12 mouse cellular contexts compared by ENCODE assay signal in genomic region chr1:87142456-87142855, GRCm38 (mm10). TPM values are rescaled to one million over a fixed set of nuclear protein-coding genes. Genes with fewer than 3 reads are reported as not detected.
DNase-seq lines count a peak whose midpoint lies in the region; ATAC-seq lines count a peak whose summit lies in the region.
"Had no signal": no experiment of that assay in that cellular context is flagged by ENCODE, and none has a peak within 500 bp of the region (broad histone marks: within the 10 kb centered on the region; RNA-seq: fewer than 3 reads in every experiment).

No protein-coding gene starts in this region.

- H3K9ac ChIP-seq in hindbrain, embryonic 15.5 days, result no peak overlapping the region

- H3K4me1 ChIP-seq in hindbrain, embryonic 15.5 days (replicated peaks), result peaks cover 22% of the 10 kb centered on the region

- WGBS in hindbrain, embryonic 15.5 days, result 32% methylated on average over 9 of the region's 9 CpGs

- intact Hi-C loops in left cerebral cortex, postnatal 4 days (cut with DNase I), result no loop called here
- intact Hi-C loops in left cerebral cortex, postnatal 14 days (cut with DNase I), result no loop called here

- H3K9me3 ChIP-seq in hindbrain, embryonic 15.5 days, result no peaks in the 10 kb centered on the region

- DNase-seq in left cerebral cortex, postnatal 4 days, result peak; percentile 47
- no peak for DNase-seq in left cerebral cortex, adult 18-20 months (ENCODE audit: low spot score in 2 of 2)
- DNase-seq in adrenal gland, postnatal 10 days, result peak; percentile 79
- DNase-seq in skeletal muscle tissue, adult 2 months (ENCODE audit: low read depth, low spot score), result peak; percentile 32
- DNase-seq in left cerebral cortex, postnatal 14 days (ENCODE audit: low spot score in 2 of 2), result no peak
- DNase-seq in right cerebral cortex, postnatal 25 days, result no peak
- DNase-seq: cerebellum, adult 8-10 months had no signal

- no peaks in the 10 kb centered on the region for H3K27me3 ChIP-seq in hindbrain, embryonic 15.5 days

- no peak overlapping the region for H3K4me3 ChIP-seq in hindbrain, embryonic 15.5 days

- H3K4me2 ChIP-seq in hindbrain, embryonic 15.5 days, result no peak overlapping the region; the same call in 1 of the 2 replicates

- ATAC-seq in hindbrain, embryonic 15.5 days (ENCODE audit: low FRiP score, low read depth), result peak; percentile 74
- ATAC-seq in erythroblast, adult 5-6 weeks (replicated peaks; ENCODE audit: low FRiP score, poor library complexity, severe bottlenecking), result no peak

- 0 out of 2 replicates have a peak overlapping the region, but pooled peaks have one; percentile 14 for H3K27ac ChIP-seq in hindbrain, embryonic 15.5 days (replicated peaks)

- H3K36me3 ChIP-seq in hindbrain, embryonic 15.5 days, result no peaks in the 10 kb centered on the region

RNA-seq across cellular contexts. Expression of gene Ecel1, which starts 13.9 kb away (rescaled TPM):
- total RNA-seq in left cerebral cortex, postnatal 4 days (2021), result 10 to 100 TPM in 1 of 2 experiments, 1 to 10 TPM in 1; 3.4 to 11.8 TPM
- total RNA-seq in left cerebral cortex, adult 18-20 months (2021), result 10 to 100 TPM; 11.1 to 13.4 TPM
- 10 to 100 TPM in 1 of 2 experiments, 1 to 10 TPM in 1; 2.4 to 10.1 TPM for total RNA-seq in adrenal gland, postnatal 10 days (2021)
- polyA plus RNA-seq in hindbrain, embryonic 15.5 days (2015; fragmentation: Nextera tagmentation; extraction: Ambion mirVana), result 37.5 and 40.5 TPM in 2 replicates
- 1 to 10 TPM; 1.9 to 7.0 TPM for total RNA-seq in left cerebral cortex, postnatal 14 days (2021)
- total RNA-seq in erythroblast, adult 5-6 weeks (2015; ENCODE audit: low replicate concordance), result not detected in 2 replicates
- total RNA-seq in erythroblast, adult 5-6 weeks (2017; ENCODE audit: low replicate concordance), result not detected in 2 replicates

RNA-seq across cellular contexts. Expression of gene Akp3, which starts 17.7 kb away (rescaled TPM):
- not detected for total RNA-seq in left cerebral cortex, postnatal 4 days (2021)
- not detected for total RNA-seq in left cerebral cortex, adult 18-20 months (2021)
- not detected for total RNA-seq in adrenal gland, postnatal 10 days (2021)
- not detected in 2 replicates for polyA plus RNA-seq in hindbrain, embryonic 15.5 days (2015; fragmentation: Nextera tagmentation; extraction: Ambion mirVana)
- total RNA-seq in left cerebral cortex, postnatal 14 days (2021), result not detected
- total RNA-seq in erythroblast, adult 5-6 weeks (2015; ENCODE audit: low replicate concordance), result not detected in 2 replicates
- total RNA-seq in erythroblast, adult 5-6 weeks (2017; ENCODE audit: low replicate concordance), result not detected in 2 replicates
- total RNA-seq: layer of hippocampus, postnatal 25 days had no signal
- polyA plus RNA-seq: heart, embryonic 14.5 days; lung, embryonic 16.5 days had no signal

RNA-seq across cellular contexts. Expression of gene Prss56, which starts 40.7 kb away (rescaled TPM):
- under 1 TPM; 0.16 to 0.40 TPM for total RNA-seq in left cerebral cortex, postnatal 4 days (2021)
- 1 to 10 TPM in 1 of 2 experiments, under 1 TPM in 1; 0.61 to 2.1 TPM for total RNA-seq in left cerebral cortex, adult 18-20 months (2021)
- not detected for total RNA-seq in adrenal gland, postnatal 10 days (2021)
- 3.0 and 3.3 TPM in 2 replicates for polyA plus RNA-seq in hindbrain, embryonic 15.5 days (2015; fragmentation: Nextera tagmentation; extraction: Ambion mirVana)
- 1 to 10 TPM; 8.0 to 10.0 TPM for total RNA-seq in left cerebral cortex, postnatal 14 days (2021)
- not detected in 2 replicates for total RNA-seq in erythroblast, adult 5-6 weeks (2015; ENCODE audit: low replicate concordance)
- total RNA-seq in erythroblast, adult 5-6 weeks (2017; ENCODE audit: low replicate concordance), result not detected in 2 replicates
- polyA plus RNA-seq: lung, embryonic 16.5 days had no signal

RNA-seq across cellular contexts. Expression of gene Alpi, which starts 41.0 kb away (rescaled TPM):
- total RNA-seq in left cerebral cortex, postnatal 4 days (2021), result not detected
- total RNA-seq in left cerebral cortex, adult 18-20 months (2021), result under 1 TPM in 1 of 2 experiments, not detected in 1; 0.14 TPM
- total RNA-seq in adrenal gland, postnatal 10 days (2021), result not detected
- 0.09 TPM in 1 of 2 replicates, not detected in the other for polyA plus RNA-seq in hindbrain, embryonic 15.5 days (2015; fragmentation: Nextera tagmentation; extraction: Ambion mirVana)
- not detected for total RNA-seq in left cerebral cortex, postnatal 14 days (2021)
- not detected in 2 replicates for total RNA-seq in erythroblast, adult 5-6 weeks (2015; ENCODE audit: low replicate concordance)
- total RNA-seq in erythroblast, adult 5-6 weeks (2017; ENCODE audit: low replicate concordance), result not detected in 2 replicates
- total RNA-seq: layer of hippocampus, postnatal 25 days had no signal
- polyA plus RNA-seq: heart, embryonic 14.5 days; lung, embryonic 16.5 days had no signal

RNA-seq across cellular contexts. Expression of gene Chrnd, which starts 48.0 kb away (rescaled TPM):
- not detected for total RNA-seq in left cerebral cortex, postnatal 4 days (2021)
- total RNA-seq in left cerebral cortex, adult 18-20 months (2021), result not detected
- under 1 TPM; 0.27 to 0.97 TPM for total RNA-seq in adrenal gland, postnatal 10 days (2021)
- not detected in 2 replicates for polyA plus RNA-seq in hindbrain, embryonic 15.5 days (2015; fragmentation: Nextera tagmentation; extraction: Ambion mirVana)
- total RNA-seq in left cerebral cortex, postnatal 14 days (2021), result not detected
- total RNA-seq in erythroblast, adult 5-6 weeks (2015; ENCODE audit: low replicate concordance), result not detected in 2 replicates
- not detected in 2 replicates for total RNA-seq in erythroblast, adult 5-6 weeks (2017; ENCODE audit: low replicate concordance)
- total RNA-seq: layer of hippocampus, postnatal 25 days had no signal
- polyA plus RNA-seq: heart, embryonic 14.5 days had no signal

Comparison
In these comparisons a context has a peak if more than half of its experiments do, and no peak if none do; other contexts are left out.
1. DNase-seq: peak in left cerebral cortex, postnatal 4 days (single experiment), adrenal gland, postnatal 10 days (single experiment) and skeletal muscle tissue, adult 2 months (single experiment); none in left cerebral cortex, adult 18-20 months (0 of 2), left cerebral cortex, postnatal 14 days (0 of 2) and right cerebral cortex, postnatal 25 days (single experiment).